Mouse (Mus musculus): ENCODE data around the gene Ifitm6. TPM values are rescaled to one million over a fixed set of nuclear protein-coding genes. Genes with fewer than 3 reads are reported as not detected.
A peak's percentile ranks its signal among the peaks of the same experiment; 100 is the strongest.
"Not testable (repeated sequence)": the region's sequence is repeated elsewhere in the genome, so short reads cannot be mapped to it uniquely, and the experiment has no call there.

The Ifitm6 gene
- total RNA-seq (2021), result under 1 TPM in 1 of 2 experiments, not detected in 1; 0.61 TPM
- long read RNA-seq, experiment 1, result 0 reads
- long read RNA-seq, experiment 2, result 0 reads

DNA sequence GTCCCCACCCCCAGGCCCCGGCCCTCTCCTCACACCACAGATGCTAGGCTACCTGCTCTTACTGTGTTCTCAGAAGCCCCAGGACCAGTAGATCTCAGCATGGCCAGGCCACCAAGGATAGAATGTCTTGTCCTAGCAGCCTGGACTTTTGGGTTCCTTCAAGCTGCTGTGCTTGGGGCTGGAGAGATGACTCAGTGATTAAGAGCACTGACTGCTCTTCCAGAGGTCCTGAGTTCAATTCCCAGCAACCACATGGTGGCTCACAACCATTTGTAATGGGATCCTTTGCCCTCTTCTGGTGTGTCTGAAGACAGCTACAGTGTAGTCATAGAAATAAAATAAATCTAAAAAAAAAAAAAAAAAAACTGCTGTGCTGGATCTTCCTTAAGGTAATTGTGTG is at the start of gene Ifitm6:
Gene Ifitm6 (minus strand): TSS at position 101 of the 400 bp plus-strand sequence.
- DNase-seq (ENCODE audit: low spot score in 2 of 2), result not testable (repeated sequence)

DNA sequence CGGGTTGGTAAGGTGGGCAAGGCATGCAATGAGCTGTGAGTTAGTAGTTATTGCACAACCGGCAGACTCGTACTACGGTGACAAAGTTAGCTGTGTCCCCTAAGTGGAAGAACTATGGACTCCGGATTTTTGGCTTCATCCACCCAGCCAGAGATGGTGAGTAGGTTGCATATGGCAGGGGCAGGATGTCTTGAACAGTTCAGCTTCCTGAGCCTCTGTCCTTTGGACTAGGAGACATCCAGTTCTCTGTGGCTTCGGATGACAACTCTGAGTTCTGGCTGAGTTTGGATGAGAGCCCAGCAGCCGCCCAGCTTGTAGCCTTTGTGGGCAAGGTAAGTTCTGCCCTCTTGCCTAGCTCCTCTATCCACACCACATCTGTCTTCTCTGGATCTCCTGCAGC is 46.9 kb upstream of the Ifitm6 start:
- no peak for DNase-seq (ENCODE audit: low spot score in 2 of 2)

DNA sequence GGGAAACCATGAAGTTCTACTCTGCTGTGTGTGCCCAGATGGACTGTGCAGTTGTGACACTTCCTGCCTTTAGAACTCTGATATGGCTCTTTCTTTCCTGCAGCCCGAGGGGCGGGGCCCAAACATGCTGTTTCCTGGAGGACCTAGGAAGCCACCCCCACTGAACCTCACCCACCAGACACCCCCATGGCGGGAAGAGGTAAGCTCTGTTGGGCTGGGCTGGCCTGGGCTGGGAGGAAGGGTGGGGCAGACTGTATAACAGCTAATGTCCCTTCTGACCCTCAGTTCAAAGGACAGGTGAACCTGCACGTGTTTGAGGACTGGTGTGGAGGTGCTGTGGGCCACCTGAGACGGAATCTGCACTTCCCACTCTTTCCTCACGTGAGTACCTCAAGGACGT is 46.5 kb upstream of the Ifitm6 start:
- DNase-seq (ENCODE audit: low spot score in 2 of 2), result no peak

DNA sequence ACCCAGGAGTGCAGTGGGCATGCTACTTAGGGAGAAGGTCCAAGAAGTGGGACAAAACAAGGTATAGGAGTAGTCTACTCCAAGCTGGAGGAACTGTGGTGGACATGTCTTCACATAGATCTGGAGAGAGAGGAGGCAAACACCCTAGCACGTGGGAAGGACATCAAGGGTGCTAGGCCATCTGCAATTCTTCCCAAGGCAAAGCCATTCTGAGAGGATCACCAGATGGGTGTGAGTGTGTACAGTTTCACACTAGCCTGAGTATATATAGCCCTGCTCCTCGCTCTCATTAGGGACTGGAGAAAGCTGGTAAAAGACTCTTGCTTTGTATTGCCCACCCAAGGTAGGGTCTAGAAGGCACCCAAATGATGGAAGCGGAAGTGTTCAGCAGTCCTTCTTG is 45.6 kb upstream of the Ifitm6 start:
- no peak for DNase-seq (ENCODE audit: low spot score in 2 of 2)

DNA sequence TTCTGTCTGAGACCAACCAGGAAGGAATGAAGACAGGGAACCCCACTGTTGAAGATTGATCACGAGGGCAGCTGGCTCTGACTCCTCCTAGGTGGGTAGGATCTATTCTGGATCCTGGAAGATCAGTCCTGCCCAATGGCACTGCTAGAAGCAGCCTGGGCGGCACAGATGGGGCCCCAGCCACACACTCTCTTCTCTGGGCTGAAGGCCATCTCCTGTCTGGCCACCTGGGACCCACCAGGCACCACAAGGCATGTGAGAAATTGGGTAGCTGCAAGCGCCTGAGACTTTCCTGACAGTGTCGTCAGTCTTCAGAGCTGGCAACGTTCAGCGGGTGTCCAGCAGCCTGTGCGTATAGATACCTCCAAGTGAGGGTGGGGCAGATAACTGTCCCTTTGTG is 44.8 kb upstream of the Ifitm6 start:
- no peak for DNase-seq (ENCODE audit: low spot score in 2 of 2)

DNA sequence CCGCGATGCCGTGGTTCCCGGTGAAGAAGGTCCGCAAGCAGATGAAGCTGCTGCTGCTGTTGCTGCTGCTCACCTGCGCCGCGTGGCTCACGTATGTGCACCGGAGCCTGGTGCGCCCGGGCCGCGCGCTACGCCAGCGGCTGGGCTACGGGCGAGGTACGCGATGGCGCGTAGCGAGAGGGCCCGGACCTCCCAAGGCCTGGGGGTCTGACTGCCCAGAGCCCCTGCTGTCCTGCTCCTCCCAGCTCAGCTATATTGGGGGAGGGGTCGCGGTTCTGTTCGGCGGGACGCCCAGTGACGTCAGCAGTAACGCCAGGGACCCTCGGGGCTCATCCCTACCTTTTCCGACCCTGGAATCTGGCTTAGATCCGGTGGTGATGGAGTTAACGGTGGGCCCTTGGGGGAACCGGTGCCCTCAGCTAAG is 43.6 kb upstream of the Ifitm6 start:
- no peak for DNase-seq (ENCODE audit: low spot score in 2 of 2)

DNA sequence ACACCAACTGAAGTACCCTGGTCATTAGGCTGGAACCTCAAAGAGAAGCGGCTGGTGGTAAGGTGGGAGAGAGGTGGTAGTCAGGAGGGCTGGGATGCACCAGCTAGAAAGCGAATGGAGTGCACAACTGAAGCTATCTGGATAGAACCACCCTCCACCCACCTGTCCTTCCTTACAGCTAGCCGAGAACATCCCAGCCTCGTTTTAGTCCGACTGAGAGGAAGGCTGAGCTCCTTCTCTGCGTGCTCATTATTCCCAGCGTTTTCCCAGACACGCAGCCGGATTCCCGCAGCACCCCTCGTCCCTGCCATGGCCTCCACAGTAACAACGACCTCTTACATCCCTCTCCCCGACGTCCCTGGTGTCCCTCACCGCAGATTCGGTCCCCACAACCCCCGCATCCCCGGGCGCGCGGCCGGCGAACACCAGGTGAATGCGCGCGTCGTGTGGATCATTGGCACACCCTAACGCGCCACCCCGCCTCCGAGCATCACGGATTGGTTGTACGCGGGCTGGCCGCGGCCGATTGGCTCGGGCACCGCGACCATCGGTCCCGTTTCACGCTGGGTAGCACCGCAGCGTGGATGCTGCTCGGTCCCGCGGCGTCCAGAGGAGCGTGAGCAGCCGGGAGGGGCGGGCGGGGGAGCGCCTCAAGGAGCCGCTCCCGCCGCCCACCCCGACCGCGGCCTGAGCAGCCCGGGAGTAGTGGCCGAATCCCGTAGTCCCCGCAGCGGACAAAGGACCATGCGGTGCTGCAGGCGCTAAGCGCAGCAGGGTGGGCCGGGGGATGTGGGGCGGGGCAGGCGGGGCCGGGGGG is 42.9 kb upstream of the Ifitm6 start, which contains the start of gene B4galnt4:
Gene B4galnt4 (plus strand): TSS at position 679 of the 817 bp plus-strand sequence.
- peak; percentile 91 to 95 for DNase-seq (ENCODE audit: low spot score in 2 of 2)

DNA sequence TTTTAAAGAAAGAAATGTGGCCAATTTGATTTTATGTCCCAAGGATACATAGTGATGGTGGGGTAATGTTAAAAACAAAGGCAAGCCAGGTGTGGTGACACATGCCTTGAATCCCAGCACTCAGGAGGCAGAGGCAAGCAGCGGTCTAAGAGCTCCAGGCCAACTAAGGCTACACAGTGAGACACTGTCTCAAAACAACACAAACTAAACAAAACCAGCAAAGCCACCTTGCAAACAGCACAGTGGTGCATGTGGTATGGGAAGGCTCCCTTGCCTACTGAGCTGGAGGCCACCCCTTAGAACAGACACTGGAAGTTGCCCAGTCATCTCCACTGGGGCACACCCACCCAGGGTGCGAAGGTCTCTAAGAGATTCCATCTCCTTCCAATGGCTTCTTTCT is 42.2 kb upstream of the Ifitm6 start:
- no peak for DNase-seq (ENCODE audit: low spot score in 2 of 2)

DNA sequence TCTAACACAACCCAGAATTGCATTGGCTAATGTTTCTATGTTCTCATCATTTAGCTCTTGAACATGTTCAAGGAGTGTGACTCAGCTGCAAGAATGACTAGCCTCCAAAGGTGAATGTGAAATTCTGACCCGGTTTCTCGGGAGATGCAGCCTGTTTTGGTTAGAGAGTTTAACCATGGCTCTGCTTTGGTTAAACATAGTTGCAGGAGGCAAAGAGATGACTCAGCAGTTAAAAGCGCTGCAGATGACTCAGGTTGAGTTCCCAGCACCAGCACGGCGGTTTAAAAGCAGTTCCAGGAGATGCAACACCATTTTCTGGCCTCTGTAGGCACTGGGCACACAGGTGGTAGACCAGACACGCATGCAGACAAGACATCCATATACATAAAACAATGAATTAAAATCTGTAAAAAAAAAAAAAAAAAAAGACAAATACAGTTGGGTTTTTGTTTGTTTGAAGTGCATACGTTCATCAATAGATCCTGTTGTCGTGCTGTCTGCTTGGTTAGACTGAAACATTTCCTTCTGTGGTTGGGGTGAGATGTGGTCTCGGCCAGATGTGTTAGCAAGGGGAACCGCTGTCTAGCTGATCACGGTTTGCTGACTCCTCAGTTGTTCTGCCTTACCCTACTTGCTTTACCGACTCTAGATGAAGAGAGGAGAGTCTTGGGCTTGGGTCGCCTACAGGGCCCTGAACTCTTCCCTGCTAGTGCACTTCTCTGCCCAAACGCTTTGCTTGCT is 41.0 kb upstream of the Ifitm6 start:
- no peak for DNase-seq (ENCODE audit: low spot score in 2 of 2)

DNA sequence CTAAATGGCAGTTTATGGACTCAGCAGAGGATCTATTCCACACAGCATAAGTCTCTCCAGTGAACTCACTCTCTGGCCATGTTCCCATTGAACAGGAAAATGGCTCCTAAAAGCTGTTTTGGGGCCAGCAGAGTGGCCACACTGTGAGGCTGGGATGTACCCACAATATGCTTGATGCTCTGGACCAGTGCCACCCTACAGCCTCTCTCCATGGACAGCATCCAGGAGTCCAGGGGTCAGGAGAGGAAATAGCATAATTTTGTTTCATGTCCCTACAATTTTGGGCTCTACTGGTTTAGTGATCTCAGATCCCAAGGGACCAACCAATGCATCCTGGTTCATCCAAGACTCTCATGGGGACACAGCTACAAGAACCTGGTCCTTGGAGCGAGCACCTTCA is 39.8 kb upstream of the Ifitm6 start:
- no peak for DNase-seq (ENCODE audit: low spot score in 2 of 2)

DNA sequence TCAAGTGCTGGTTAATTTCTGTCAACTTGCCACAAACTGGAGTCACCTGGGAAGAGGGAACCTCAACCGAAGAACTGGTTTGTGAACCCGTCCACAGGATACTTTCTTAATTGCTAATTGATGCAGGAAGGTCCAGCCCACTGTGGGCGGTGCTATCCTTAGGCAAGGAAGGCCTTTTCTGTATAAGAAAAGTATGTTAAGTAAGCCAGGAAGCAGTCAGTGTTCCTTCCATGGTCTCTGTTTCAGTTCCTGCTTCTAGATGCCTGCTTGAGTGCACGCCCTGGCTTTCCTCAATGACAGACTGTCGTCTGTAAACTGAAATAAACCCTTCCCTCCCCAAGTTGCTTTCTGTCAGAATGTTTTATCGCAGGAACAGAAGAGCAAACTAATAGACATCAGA is 39.3 kb upstream of the Ifitm6 start:
- no peak for DNase-seq (ENCODE audit: low spot score in 2 of 2)

DNA sequence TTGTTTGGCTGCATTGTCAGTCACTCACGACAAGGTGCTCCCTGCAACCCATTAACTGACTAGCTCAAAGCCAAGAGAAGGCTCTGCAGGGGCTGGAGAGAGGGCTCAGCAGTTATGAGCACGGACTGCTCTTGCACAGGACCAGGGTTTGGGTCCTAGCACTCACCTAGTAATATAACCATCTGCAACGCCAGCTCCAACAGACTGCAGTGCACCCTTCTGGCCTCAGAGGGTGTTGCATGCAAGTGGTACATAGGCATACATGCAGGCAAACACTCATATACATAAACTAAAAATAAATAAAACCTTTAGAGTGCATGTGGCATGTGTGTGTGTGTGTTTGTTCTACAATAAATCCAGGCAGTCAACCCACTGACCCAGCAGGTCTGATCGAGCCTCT is 38.1 kb upstream of the Ifitm6 start:
- DNase-seq (ENCODE audit: low spot score in 2 of 2), result no peak

DNA sequence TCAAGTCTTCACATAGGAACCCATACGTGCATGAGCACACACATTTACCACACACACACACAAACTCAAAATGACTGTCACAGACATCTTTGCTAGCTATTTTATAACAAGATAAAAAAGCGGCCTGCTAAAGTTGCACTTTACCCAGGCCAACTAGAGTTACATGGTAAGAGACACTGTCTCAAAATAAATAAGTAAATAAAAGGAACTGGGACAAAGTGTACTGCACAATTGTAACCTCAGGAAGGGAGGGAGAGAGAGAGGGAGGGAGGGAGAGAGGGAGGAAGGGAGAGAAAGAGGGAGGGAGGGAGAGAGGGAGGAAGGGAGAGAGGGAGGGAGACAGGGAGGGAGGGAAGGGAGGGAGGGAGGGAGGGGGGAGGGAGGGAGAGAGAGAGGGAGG is 34.7 kb upstream of the Ifitm6 start:
- DNase-seq (ENCODE audit: low spot score in 2 of 2), result no peak

DNA sequence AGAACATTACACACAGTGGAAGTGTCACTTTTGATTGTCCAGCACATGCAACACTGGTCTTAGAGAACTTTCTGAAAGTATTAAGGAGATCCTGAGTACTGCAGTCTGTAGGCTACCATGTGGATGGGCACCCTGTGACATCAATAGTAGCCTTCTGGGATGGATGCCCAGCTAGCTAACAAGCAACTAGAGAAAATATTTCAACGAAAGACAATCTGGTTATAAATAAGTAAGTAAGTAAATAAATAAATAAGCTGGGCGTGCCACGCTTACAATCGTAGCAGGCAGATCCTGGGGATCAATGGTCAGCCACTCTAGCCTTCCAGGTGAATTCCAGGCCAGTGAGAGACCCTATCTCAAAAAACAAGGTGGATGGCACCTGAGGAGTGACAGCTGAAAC is 34.3 kb upstream of the Ifitm6 start:
- DNase-seq (ENCODE audit: low spot score in 2 of 2), result no peak

DNA sequence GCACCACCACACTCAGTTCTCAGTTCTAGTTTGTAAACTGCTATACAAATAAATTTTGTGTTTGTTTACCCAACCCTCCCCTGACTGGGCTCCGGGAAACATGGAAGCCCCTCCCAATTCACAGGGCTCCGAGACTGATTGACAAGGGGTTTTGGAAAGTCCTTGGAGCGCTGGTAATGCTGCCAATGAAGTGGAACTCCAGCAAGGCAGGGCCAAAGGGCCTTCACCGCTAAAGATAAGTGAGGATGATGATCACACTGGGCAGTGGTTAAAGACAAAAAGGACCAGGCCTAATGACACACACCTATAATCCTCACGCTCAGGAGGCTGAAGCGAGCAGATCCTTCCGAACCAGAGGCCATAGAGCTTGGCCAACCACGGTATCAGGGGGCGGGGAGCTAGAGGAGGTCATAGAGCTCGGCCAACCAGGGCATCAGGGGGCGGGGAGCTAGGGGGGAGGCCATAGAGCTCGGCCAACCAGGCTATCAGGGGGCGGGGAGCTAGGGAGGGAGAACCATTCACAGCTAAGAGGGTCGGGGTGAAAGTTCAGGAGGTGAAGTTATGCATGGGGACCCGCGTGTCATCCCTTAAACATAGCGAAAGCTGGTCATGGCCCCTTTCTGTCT is 33.4 kb upstream of the Ifitm6 start:
- DNase-seq (ENCODE audit: low spot score in 2 of 2), result no peak

DNA sequence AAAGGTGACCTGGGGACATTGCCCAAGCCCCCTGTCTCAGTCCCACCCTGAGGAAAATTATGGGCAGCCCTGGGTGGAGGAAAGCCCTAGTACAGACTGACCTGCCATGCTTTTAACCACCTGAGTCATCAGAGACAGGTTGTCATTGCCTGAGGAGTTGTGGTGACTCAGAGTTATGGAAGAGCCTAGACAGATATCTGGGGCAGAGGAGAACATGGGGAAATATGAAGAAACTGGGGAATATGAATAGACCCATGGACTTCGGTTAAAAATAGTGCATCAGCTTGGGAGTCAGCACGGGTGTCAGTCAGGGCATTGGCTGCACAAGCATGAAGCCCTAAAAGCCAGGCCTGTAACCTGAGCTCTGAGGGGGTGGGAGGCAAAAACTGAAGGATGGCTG is 31.6 kb upstream of the Ifitm6 start:
- no peak for DNase-seq (ENCODE audit: low spot score in 2 of 2)

DNA sequence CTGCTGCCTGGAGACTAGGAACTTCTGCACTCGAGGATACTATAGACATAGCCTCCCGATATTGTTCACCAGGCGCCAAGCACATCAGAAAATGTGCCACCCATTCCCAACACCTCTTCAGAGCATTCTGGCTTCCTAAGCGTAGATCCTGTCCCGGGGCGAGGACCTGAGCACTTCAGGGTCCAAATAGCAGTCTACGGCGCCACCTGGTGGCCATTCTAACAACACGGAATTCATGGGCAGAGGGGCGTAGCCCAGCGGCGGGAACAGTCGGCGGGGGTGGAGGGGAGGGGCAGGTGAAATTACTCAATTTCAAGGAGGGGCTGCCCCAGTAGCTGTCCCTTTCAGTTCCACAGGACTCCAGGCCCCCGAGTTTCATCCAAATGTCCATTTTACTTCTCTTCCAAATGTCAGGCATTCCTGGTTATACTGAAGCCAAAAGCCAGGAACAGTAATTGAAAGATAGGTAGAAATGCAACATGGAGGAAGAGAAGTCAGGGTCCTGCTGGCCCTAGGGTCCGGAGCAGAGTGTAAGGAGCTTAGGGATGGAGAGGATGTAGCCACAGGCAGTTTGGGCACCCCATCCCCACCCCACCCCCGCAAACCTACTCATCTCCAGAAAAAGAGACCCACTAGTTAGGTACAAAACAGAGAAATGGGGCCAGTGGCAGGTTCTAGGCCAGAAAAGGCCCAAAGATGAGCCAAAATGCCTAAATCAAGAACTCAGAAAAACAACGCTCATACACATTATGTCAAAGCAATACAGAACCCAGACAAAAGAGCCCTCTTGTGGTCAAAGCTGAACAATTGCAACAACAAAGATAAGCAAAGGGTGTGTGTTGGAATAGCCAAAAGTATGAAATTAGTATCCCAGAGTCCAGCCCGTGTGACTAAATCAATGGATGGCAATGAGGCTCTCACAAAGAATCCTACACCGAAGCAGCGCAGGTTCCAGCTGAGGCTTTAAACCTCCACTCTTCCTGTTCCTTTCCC is 30.8 kb upstream of the Ifitm6 start:
- DNase-seq (ENCODE audit: low spot score in 2 of 2), result peak; percentile 90 to 94

DNA sequence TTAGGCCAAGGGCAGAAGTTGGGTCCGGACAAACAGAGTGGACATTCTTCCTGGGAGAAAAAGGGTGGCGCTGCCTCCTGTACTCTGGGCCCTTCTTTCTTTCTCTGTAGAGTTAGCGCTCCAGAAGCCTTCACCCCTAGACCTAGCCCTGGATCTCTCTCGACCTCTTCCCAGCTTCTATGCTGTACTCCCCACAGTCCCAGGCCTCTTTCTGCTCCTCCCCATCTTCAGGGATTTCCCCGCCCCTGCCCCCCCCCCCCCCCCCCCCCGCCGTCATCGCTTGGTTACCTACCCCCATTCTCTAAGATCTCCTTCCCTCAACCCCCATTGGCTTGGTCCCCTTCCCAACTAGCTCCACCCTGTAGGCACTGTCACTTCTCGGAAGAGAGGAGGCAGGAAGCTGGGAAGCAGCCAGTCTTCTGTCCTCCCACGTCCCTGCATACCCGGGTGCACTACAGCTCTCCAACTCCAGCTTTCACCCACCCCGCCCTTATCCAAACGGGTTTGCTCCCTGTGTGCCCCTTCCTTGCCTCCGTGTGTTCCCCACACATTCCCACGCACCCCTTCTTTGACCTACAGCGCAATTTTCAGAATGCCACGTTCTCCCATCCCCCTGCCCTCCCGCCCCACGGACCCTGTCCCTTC is 30.0 kb upstream of the Ifitm6 start:
- peak; percentile 65 to 76 for DNase-seq (ENCODE audit: low spot score in 2 of 2)

DNA sequence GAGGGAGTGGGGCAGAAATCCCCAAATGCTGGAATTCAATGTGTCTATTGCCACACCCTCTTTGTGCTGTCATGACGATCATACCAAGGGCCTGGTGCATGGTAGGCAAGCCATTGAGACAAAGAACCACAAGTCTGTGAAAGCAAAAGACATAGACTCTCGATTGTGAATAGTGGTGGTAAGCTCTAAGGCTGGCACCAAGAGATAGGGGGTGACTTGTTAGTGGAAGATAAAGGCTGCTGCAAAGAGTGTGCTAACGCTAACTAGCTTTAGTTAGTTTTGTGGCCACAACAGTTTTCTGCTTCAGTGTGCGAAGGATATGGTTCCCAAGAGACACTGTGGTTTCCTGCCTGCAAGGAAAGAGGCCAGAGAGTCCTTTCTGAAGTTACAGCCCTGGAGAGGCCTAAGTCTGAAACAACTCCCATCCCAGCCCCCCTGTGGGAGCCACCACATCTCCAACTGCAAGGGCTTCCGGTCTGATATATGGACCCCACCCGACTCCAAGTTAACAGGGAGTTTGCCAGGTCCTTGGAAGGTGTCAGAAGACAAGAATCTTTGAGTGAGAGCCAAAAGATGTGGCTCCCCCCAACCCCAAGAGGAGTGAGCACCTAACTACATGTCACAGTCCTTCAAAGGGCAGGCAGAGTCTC is 29.3 kb upstream of the Ifitm6 start:
- no peak for DNase-seq (ENCODE audit: low spot score in 2 of 2)

DNA sequence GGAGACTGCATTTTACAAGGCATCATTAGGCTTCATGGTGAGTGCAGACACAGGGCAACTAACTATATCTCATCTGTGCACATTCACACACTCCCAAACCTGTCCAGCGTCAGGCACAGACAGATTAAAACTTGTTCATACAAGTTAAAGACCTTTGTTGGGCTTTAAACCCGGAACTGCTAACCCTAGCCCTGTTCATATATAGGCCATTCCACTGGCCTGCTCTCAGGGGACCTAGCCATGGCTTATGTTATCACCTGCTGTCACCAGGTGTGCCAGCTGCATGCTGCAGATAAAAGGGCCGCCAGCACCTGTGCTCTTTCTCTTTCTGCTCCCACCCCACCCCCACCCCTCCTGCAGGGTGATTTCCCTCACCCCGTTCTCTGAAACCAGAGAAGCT is 24.8 kb upstream of the Ifitm6 start:
- DNase-seq (ENCODE audit: low spot score in 2 of 2), result no peak

All from left cerebral cortex, adult 18-20 months (tissue).